Mouse (Mus musculus) limb, embryonic 14.5 days (tissue): ENCODE results near the gene Wdfy3. TPM values are rescaled to one million over a fixed set of nuclear protein-coding genes. Genes with fewer than 3 reads are reported as not detected.

Experiments
- ATAC-seq: fragments of 200-750 bp; cut with Nextera tagmentation; 2 replicates; pipeline ENCODE4 v1.8.0; 2017; ENCODE audit warnings: low read depth, moderate number of reproducible peaks, moderate TSS enrichment; ENCODE audit not compliant: low FRiP score
- DNase-seq: peaks from one replicate; pipeline ENCODE4 v3.0.0-alpha.2; 2015; ENCODE audit warnings: low spot score
- H3K27ac ChIP-seq: fragments of 300-500 bp; sonication (generic); replicated peaks from 2 replicates; pipeline ENCODE4 v1.5.1; 2014; ENCODE audit warnings: low read depth, mild to moderate bottlenecking, low read length, moderate library complexity, mixed read lengths
- H3K27me3 ChIP-seq: fragments of 300-500 bp; sonication (generic); 2 replicates; pipeline ENCODE4 v1.6.1; 2014; ENCODE audit warnings: low read length, mixed read lengths; ENCODE audit not compliant: control insufficient read depth, insufficient read depth
- H3K36me3 ChIP-seq: fragments of 300-500 bp; sonication (generic); 2 replicates; pipeline ENCODE4 v1.6.1; 2014; ENCODE audit warnings: mild to moderate bottlenecking, low read length, moderate library complexity, mixed read lengths; ENCODE audit not compliant: control insufficient read depth, insufficient read depth
- H3K4me1 ChIP-seq: fragments of 300-500 bp; sonication (generic); 2 replicates; pipeline ENCODE4 v1.6.1; 2014; ENCODE audit warnings: antibody characterized with exemption, low read length, mixed read lengths; ENCODE audit not compliant: control insufficient read depth, insufficient read depth
- H3K4me2 ChIP-seq: fragments of 300-500 bp; sonication (generic); replicated peaks from 2 replicates; pipeline ENCODE4 v1.6.1; 2014; ENCODE audit warnings: low read depth, mild to moderate bottlenecking, low read length, moderate library complexity; ENCODE audit not compliant: severe bottlenecking
- H3K4me3 ChIP-seq: fragments of 300-500 bp; sonication (generic); replicated peaks from 2 replicates; pipeline ENCODE4 v1.5.1; 2014; ENCODE audit warnings: low read length
- H3K9ac ChIP-seq: fragments of 300-500 bp; sonication (generic); 2 replicates; pipeline ENCODE4 v1.6.1; 2014; ENCODE audit warnings: mild to moderate bottlenecking, low read depth, low read length, moderate library complexity; ENCODE audit not compliant: severe bottlenecking
- H3K9me3 ChIP-seq: fragments of 300-500 bp; sonication (generic); 2 replicates; pipeline ENCODE4 v1.6.1; 2016; ENCODE audit warnings: low read length; ENCODE audit not compliant: control insufficient read depth
- POLR2A ChIP-seq: fragments of 200-500 bp; IDR thresholded peaks from 2 replicates; pipeline ENCODE4 v1.8.0; 2012; ENCODE audit warnings: inconsistent platforms, mild to moderate bottlenecking, moderate library complexity, borderline replicate concordance; ENCODE audit not compliant: insufficient read depth, insufficient read length; ENCODE audit errors: extremely low read depth
- WGBS: fragments of 180-500 bp; shearing (Covaris S2); extraction: QIAGEN DNeasy Blood & Tissue Kit; methylation state at CpG from one replicate; pipeline ENCODE4 v1.1.7; 2014; 5-methylcytosine and 5-hydroxymethylcytosine counted together
- polyA plus RNA-seq, 2 experiments: library from polyadenylated mRNA; depleted of rRNA in 1 of 2; stranded (reverse) in 1 of 2; unstranded in 1 of 2; fragments of >200 nt; fragmentation: Nextera tagmentation in 1 of 2; extraction: Ambion mirVana in 1 of 2; gene quantifications; 2 replicates each; pipeline versions ENCODE4 v1.2.1 to v1.2.3; 2012 to 2014

The Wdfy3 gene
- polyA plus RNA-seq, 2 experiments, result 21.1 to 30.9 TPM

GRCm38 (mm10) chr5:101861786-101862571, 207.7 kb downstream of the Wdfy3 start:
- WGBS, result 88% methylated on average over 18 of the region's 18 CpGs
- ATAC-seq (no peak), DNase-seq (no peak)
- Histone ChIP-seq H3K9ac (no peak overlapping the region), H3K9me3 (no peaks in the 10 kb centered on the region), H3K27ac (no peak overlapping the region), H3K36me3 (peaks cover 90% of the 10 kb centered on the region), H3K4me1 (no peaks in the 10 kb centered on the region), H3K4me3 (no peak overlapping the region), H3K27me3 (no peaks in the 10 kb centered on the region), H3K4me2 (no peak overlapping the region)
- TF ChIP-seq POLR2A, result no peak

- no peak for TF ChIP-seq POLR2A
- ATAC-seq (no peak), DNase-seq (no peak)
- Histone ChIP-seq H3K27me3 (no peaks in the 10 kb centered on the region), H3K4me3 (no peak overlapping the region), H3K36me3 (peaks cover 94% of the 10 kb centered on the region), H3K9ac (no peak overlapping the region), H3K27ac (no peak overlapping the region), H3K4me2 (no peak overlapping the region), H3K9me3 (no peaks in the 10 kb centered on the region), H3K4me1 (no peaks in the 10 kb centered on the region)
- WGBS, result 83% methylated on average over 10 of the region's 10 CpGs
Measured at GRCm38 (mm10) chr5:101858891-101859436, 210.8 kb downstream of the Wdfy3 start.

GRCm38 (mm10) chr5:101855475-101855874, 214.2 kb downstream of the Wdfy3 start:
- ATAC-seq (no peak), DNase-seq (no peak)
- H3K9me3 ChIP-seq, result no peaks in the 10 kb centered on the region
- no peaks in the 10 kb centered on the region for H3K27me3 ChIP-seq
- no peak overlapping the region for H3K9ac ChIP-seq
- no peak for TF ChIP-seq POLR2A
- no peak overlapping the region for H3K4me3 ChIP-seq
- H3K4me1 ChIP-seq, result no peaks in the 10 kb centered on the region
- 88% methylated on average over 16 of the region's 16 CpGs for WGBS
- H3K27ac ChIP-seq, result no peak overlapping the region
- peaks cover 93% of the 10 kb centered on the region for H3K36me3 ChIP-seq
- no peak overlapping the region for H3K4me2 ChIP-seq

GRCm38 (mm10) chr5:101854667-101855066, 215.1 kb downstream of the Wdfy3 start:
- Histone ChIP-seq H3K36me3 (peaks cover 97% of the 10 kb centered on the region), H3K27ac (no peak overlapping the region), H3K4me3 (no peak overlapping the region), H3K9ac (no peak overlapping the region), H3K27me3 (no peaks in the 10 kb centered on the region), H3K4me2 (no peak overlapping the region), H3K9me3 (no peaks in the 10 kb centered on the region), H3K4me1 (no peaks in the 10 kb centered on the region)
- ATAC-seq (no peak), DNase-seq (no peak)
- 86% methylated on average over 7 of the region's 7 CpGs for WGBS
- TF ChIP-seq POLR2A, result no peak

- no peak for TF ChIP-seq POLR2A
- no peaks in the 10 kb centered on the region for H3K9me3 ChIP-seq
- no peak for DNase-seq
- H3K27ac ChIP-seq, result no peak overlapping the region
- no peaks in the 10 kb centered on the region for H3K4me1 ChIP-seq
- no peak overlapping the region for H3K4me3 ChIP-seq
- H3K9ac ChIP-seq, result no peak overlapping the region
- no peak overlapping the region for H3K4me2 ChIP-seq
- no peaks in the 10 kb centered on the region for H3K27me3 ChIP-seq
- no peak for ATAC-seq
- WGBS, result 95% methylated on average over 11 of the region's 11 CpGs
- H3K36me3 ChIP-seq, result peaks cover 97% of the 10 kb centered on the region
Measured at GRCm38 (mm10) chr5:101854100-101854499, 215.6 kb downstream of the Wdfy3 start.
